In genomic region chr2:28467860-28468485, GRCm38 (mm10) we compare ENCODE assay signal across 8 mouse cellular contexts. TPM values are rescaled to one million over a fixed set of nuclear protein-coding genes. Genes with fewer than 3 reads are reported as not detected.
DNase-seq lines count a peak whose midpoint lies in the region; ATAC-seq lines count a peak whose summit lies in the region.

Mrps2 (plus strand) TSS chr2:28468066.

- H3K4me1 ChIP-seq in forebrain, embryonic 11.5 days (replicated peaks; ENCODE audit: control insufficient read depth, insufficient read depth, low read length): peaks cover 11% of the 10 kb centered on the region
- peaks cover 11% of the 10 kb centered on the region for H3K4me1 ChIP-seq in heart, embryonic 16.5 days (ENCODE audit: control insufficient read depth, insufficient read depth, low read length)
- H3K4me1 ChIP-seq in liver, embryonic 15.5 days (replicated peaks): peaks cover 19% of the 10 kb centered on the region
- peaks cover 22% of the 10 kb centered on the region for H3K4me1 ChIP-seq in neural tube, embryonic 12.5 days

- peak within 1 kb of the TSS; percentile 63 for H3K4me2 ChIP-seq in forebrain, embryonic 11.5 days (ENCODE audit: low read depth, low read length, severe bottlenecking)
- H3K4me2 ChIP-seq in heart, embryonic 16.5 days (ENCODE audit: low read depth, low read length): peak within 1 kb of the TSS; percentile 74
- H3K4me2 ChIP-seq in liver, embryonic 15.5 days: peak within 1 kb of the TSS; percentile 74
- H3K4me2 ChIP-seq in neural tube, embryonic 12.5 days (replicated peaks): peak within 1 kb of the TSS; percentile 85

- H3K9me3 ChIP-seq in forebrain, embryonic 11.5 days (ENCODE audit: control insufficient read depth, low read length): peaks cover 2% of the 10 kb centered on the region; the same call in 1 of the 2 replicates
- H3K9me3 ChIP-seq in heart, embryonic 16.5 days (replicated peaks; ENCODE audit: control insufficient read depth, low read length): peaks cover under 1% of the 10 kb centered on the region; the same call in 1 of the 2 replicates
- no peaks in the 10 kb centered on the region for H3K9me3 ChIP-seq in liver, embryonic 15.5 days (replicated peaks)
- H3K9me3 ChIP-seq in neural tube, embryonic 12.5 days: no peaks in the 10 kb centered on the region

- peaks cover 21% of the 10 kb centered on the region for H3K36me3 ChIP-seq in forebrain, embryonic 11.5 days (ENCODE audit: control insufficient read depth, insufficient read depth, low read length)
- H3K36me3 ChIP-seq in heart, embryonic 16.5 days (ENCODE audit: control insufficient read depth, insufficient read depth): peaks cover 29% of the 10 kb centered on the region
- H3K36me3 ChIP-seq in liver, embryonic 15.5 days (replicated peaks): peaks cover 24% of the 10 kb centered on the region
- peaks cover 38% of the 10 kb centered on the region for H3K36me3 ChIP-seq in neural tube, embryonic 12.5 days

- peak within 1 kb of the TSS; percentile 84 for H3K9ac ChIP-seq in forebrain, embryonic 11.5 days (ENCODE audit: low read length)
- H3K9ac ChIP-seq in heart, embryonic 16.5 days (ENCODE audit: low read length): peak within 1 kb of the TSS; percentile 92
- peak within 1 kb of the TSS; percentile 70 for H3K9ac ChIP-seq in liver, embryonic 15.5 days
- H3K9ac ChIP-seq in neural tube, embryonic 12.5 days: peak within 1 kb of the TSS; percentile 94

- peak; percentile 86 for ATAC-seq in CD4-positive, CD25-positive, alpha-beta regulatory T cell, adult 4 months
- ATAC-seq in forebrain, embryonic 11.5 days (replicated peaks; ENCODE audit: low FRiP score): peak; percentile 89
- ATAC-seq in heart, embryonic 16.5 days (replicated peaks; ENCODE audit: extremely low read depth, insufficient read depth, low FRiP score): peak; percentile 91
- ATAC-seq in liver, embryonic 15.5 days (ENCODE audit: insufficient read depth): peak; percentile 77
- peak; percentile 82 for ATAC-seq in neural tube, embryonic 12.5 days (ENCODE audit: low FRiP score, low read depth)

- H3K27me3 ChIP-seq in forebrain, embryonic 11.5 days (ENCODE audit: control insufficient read depth, insufficient read depth, low read length): no peaks in the 10 kb centered on the region
- peaks cover 7% of the 10 kb centered on the region for H3K27me3 ChIP-seq in heart, embryonic 16.5 days (ENCODE audit: control insufficient read depth, insufficient read depth, low read length)
- H3K27me3 ChIP-seq in liver, embryonic 15.5 days: peaks cover 35% of the 10 kb centered on the region
- peaks cover 4% of the 10 kb centered on the region; the same call in 1 of the 2 replicates for H3K27me3 ChIP-seq in neural tube, embryonic 12.5 days (replicated peaks)

- DNase-seq in c-Kit-positive CD71-negative TER-119-negative erythroid progenitor cells, embryonic 14.5 days (ENCODE audit: low read depth): peak; percentile 66
- peak; percentile 96 for DNase-seq in forebrain, embryonic 11.5 days (ENCODE audit: low spot score)
- DNase-seq in kidney, postnatal 36 days: peak; percentile 84 to 93
- peak; percentile 58 for DNase-seq in telencephalon, adult 2 months (ENCODE audit: low read depth, low spot score)

- H3K4me3 ChIP-seq in forebrain, embryonic 11.5 days (ENCODE audit: low read depth, low read length): peak within 1 kb of the TSS; percentile 90
- H3K4me3 ChIP-seq in heart, embryonic 16.5 days (ENCODE audit: low read length): peak within 1 kb of the TSS; percentile 87
- peak within 1 kb of the TSS; percentile 73 for H3K4me3 ChIP-seq in liver, embryonic 15.5 days (replicated peaks)
- peak within 1 kb of the TSS; percentile 94 for H3K4me3 ChIP-seq in neural tube, embryonic 12.5 days

- WGBS in forebrain, embryonic 11.5 days: under 1% methylated on average over 52 of the region's 52 CpGs
- under 1% methylated on average over 52 of the region's 52 CpGs for WGBS in heart, embryonic 16.5 days
- under 1% methylated on average over 52 of the region's 52 CpGs for WGBS in liver, embryonic 15.5 days (ENCODE audit: insufficient replicate concordance)
- WGBS in neural tube, embryonic 12.5 days: 1% methylated on average over 52 of the region's 52 CpGs

- no peak within 1 kb of the TSS for H3K27ac ChIP-seq in forebrain, embryonic 11.5 days (ENCODE audit: low read depth, low read length)
- H3K27ac ChIP-seq in heart, embryonic 16.5 days (ENCODE audit: low read length): peak within 1 kb of the TSS; percentile 17; the same call in 1 of the 2 replicates
- no peak within 1 kb of the TSS for H3K27ac ChIP-seq in liver, embryonic 15.5 days (replicated peaks)
- H3K27ac ChIP-seq in neural tube, embryonic 12.5 days: no peak within 1 kb of the TSS

RNA-seq across cellular contexts. Expression of gene Mrps2, which starts in this region (rescaled TPM):
- 10 to 100 TPM; 19.5 to 24.0 TPM for polyA plus RNA-seq in CD4-positive, CD25-positive, alpha-beta regulatory T cell, adult 4 months (2017; shearing (Covaris generic))
- 67.2 and 70.6 TPM in 2 replicates for polyA plus RNA-seq in forebrain, embryonic 11.5 days (2014; fragmentation: Nextera tagmentation; extraction: Ambion mirVana)
- polyA plus RNA-seq in heart, embryonic 16.5 days (2015; fragmentation: Nextera tagmentation; extraction: Ambion mirVana): 52.0 and 52.7 TPM in 2 replicates
- 23.5 and 23.7 TPM in 2 replicates for polyA plus RNA-seq in liver, embryonic 15.5 days (2015; fragmentation: Nextera tagmentation; extraction: Ambion mirVana)
- polyA plus RNA-seq in neural tube, embryonic 12.5 days (2016; fragmentation: Nextera tagmentation; extraction: Ambion mirVana): 54.3 and 56.2 TPM in 2 replicates
